Mouse (Mus musculus): ENCODE measurements at regions not wholly inside any gene's neighbourhood (a gene's known extent, or its start where the extent isn't known, plus 50 kb on each side); places are given as distances from the start of the nearest gene placed in this dataset.

DNA sequence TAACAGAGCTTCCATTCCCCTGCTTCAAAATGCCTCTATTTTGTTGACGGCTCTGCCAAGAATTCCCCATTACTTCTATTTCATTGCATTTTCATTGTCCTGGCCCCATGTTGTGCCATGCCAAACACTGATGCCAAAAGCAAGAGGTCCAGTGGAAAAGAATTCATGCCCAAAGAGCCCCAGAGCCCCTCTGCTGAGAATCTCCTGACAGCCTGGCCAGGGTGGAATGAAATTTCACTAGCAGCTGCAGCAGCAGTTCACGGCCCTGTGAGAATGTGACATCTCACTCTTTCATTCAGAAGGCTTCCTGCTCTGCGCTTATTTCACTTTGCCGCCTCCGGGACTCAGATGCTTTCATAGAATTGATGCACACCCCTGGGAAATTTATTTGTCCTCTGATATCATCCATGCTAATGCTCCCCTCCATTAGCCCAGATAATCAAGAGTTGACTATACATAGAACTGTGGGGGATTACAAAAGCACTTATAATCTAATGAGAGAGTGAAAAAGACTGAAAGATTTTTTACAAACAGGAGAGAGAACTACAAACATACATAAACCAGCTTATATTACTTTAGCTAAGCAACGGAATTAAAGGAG lies 911.7 kb upstream of the Map3k7 start:
- Histone ChIP-seq H3K9ac (ENCODE audit: low read depth, low read length) (no peak overlapping the region), H3K36me3 (ENCODE audit: control insufficient read depth, insufficient read depth, low read length) (no peaks in the 10 kb centered on the region)
- no peak for TF ChIP-seq POLR2A (IDR thresholded peaks at IDR 0.05; ENCODE audit: extremely low read depth, insufficient read depth, low read length)
- TF ChIP-seq CTCF (IDR thresholded peaks at IDR 0.05; ENCODE audit: low read depth, low read length) = no peak

DNA sequence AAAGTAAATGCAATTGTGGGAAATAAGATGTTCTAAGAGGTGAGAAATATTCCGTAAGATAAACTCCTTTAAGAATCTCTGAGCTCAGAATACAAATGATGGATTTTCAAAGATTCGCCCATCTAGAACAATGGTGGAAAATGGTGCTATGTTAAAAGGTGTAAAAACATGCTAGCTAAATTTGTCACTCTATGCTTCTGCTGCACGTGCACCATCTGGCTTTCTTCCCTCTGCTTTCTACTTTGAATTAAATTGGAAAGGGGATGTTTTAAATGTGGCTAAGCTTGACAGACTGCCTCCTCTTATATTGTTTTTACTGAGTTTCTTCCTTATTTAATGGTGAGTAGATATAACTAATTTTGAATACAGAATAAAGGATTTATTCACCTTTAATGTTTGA lies 887.7 kb upstream of the Map3k7 start:
- Histone ChIP-seq H3K4me1 (ENCODE audit: control insufficient read depth, insufficient read depth, low read length) (no peaks in the 10 kb centered on the region), H3K27ac (replicated peaks; ENCODE audit: insufficient read depth, low read depth, low read length) (no peak overlapping the region), H3K9ac (ENCODE audit: low read depth, low read length) (no peak overlapping the region), H3K27me3 (ENCODE audit: control insufficient read depth, insufficient read depth, low read length) (no peaks in the 10 kb centered on the region), H3K4me3 (ENCODE audit: insufficient read depth, low read depth, low read length) (no peak overlapping the region), H3K79me2 (ENCODE audit: control insufficient read depth, insufficient read depth, low read length) (no peaks in the 10 kb centered on the region), H3K36me3 (ENCODE audit: control insufficient read depth, insufficient read depth, low read length) (no peaks in the 10 kb centered on the region)
- no peak for TF ChIP-seq CTCF (IDR thresholded peaks at IDR 0.05; ENCODE audit: low read depth, low read length)
- TF ChIP-seq POLR2A (IDR thresholded peaks at IDR 0.05; ENCODE audit: extremely low read depth, insufficient read depth, low read length) = no peak
- DNase-seq (ENCODE audit: extremely low read depth, low read depth, low spot score) = no peak
- WGBS = 84% methylated on average over 3 of the region's 3 CpGs

More for the DNA sequence above, 911.7 kb upstream of the Map3k7 start:
- H3K27me3 ChIP-seq (ENCODE audit: control insufficient read depth, insufficient read depth, low read length) = no peaks in the 10 kb centered on the region
- DNase-seq (ENCODE audit: extremely low read depth, low read depth, low spot score) = no peak
- no peaks in the 10 kb centered on the region for H3K79me2 ChIP-seq (ENCODE audit: control insufficient read depth, insufficient read depth, low read length)
- no peak overlapping the region for H3K27ac ChIP-seq (replicated peaks; ENCODE audit: insufficient read depth, low read depth, low read length)
- H3K4me3 ChIP-seq (ENCODE audit: insufficient read depth, low read depth, low read length) = no peak overlapping the region
- H3K4me1 ChIP-seq (ENCODE audit: control insufficient read depth, insufficient read depth, low read length) = no peaks in the 10 kb centered on the region
- WGBS = 81% methylated on average over 6 of the region's 6 CpGs

DNA sequence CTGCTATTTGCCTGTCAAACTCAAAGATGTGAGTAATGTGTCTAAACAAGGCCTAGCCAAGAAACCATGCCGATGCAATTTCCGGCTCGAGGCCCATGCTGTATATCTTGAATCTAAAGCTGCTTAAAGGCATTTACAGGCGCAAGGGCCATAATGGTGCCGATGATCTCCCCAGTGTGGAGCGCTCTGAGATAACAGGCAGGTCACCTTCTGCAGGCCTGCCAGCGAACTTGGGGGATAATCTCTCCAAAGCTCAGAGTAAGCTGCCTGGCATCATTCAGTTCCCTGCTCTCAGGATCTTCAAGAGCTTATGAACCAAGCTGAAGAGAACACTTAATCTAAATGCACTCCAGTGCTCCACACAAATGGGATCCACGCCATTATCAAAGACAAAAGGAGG lies 842.3 kb upstream of the Map3k7 start:
- 80% methylated on average over 8 of the region's 8 CpGs for WGBS

DNA sequence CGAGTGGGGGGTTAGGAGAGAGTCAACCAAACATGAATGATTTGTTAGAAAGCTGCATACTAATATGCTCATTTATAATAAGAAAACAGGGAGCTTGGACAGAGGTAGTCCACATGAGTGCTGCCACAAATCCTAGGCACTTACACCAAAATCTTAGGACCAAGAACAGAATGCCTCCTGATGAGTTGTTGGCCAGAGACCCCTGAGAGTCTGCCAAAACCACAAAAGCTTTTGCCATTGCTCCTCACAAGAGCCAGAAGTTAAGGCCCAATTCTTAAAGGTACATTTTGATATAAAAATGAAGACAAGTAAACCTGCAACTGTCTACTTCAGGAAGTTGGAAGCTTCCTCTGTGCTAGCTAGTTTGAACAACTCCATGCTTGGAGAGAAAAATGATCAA lies 820.7 kb upstream of the Map3k7 start:
- 74% methylated on average over 1 of the region's 1 CpGs for WGBS
- H3K27me3 ChIP-seq (ENCODE audit: control insufficient read depth, insufficient read depth, low read length) = no peaks in the 10 kb centered on the region
- no peak overlapping the region for H3K4me3 ChIP-seq (ENCODE audit: insufficient read depth, low read depth, low read length)
- H3K79me2 ChIP-seq (ENCODE audit: control insufficient read depth, insufficient read depth, low read length) = no peaks in the 10 kb centered on the region
- no peak overlapping the region for H3K27ac ChIP-seq (replicated peaks; ENCODE audit: insufficient read depth, low read depth, low read length)
- H3K36me3 ChIP-seq (ENCODE audit: control insufficient read depth, insufficient read depth, low read length) = no peaks in the 10 kb centered on the region
- H3K9ac ChIP-seq (ENCODE audit: low read depth, low read length) = no peak overlapping the region
- no peaks in the 10 kb centered on the region for H3K4me1 ChIP-seq (ENCODE audit: control insufficient read depth, insufficient read depth, low read length)
- no peak for TF ChIP-seq CTCF (IDR thresholded peaks at IDR 0.05; ENCODE audit: low read depth, low read length)
- no peak for TF ChIP-seq POLR2A (IDR thresholded peaks at IDR 0.05; ENCODE audit: extremely low read depth, insufficient read depth, low read length)
- DNase-seq (ENCODE audit: extremely low read depth, low read depth, low spot score) = no peak

More for the DNA sequence above, 842.3 kb upstream of the Map3k7 start:
- H3K79me2 ChIP-seq (ENCODE audit: control insufficient read depth, insufficient read depth, low read length) = no peaks in the 10 kb centered on the region
- DNase-seq (ENCODE audit: extremely low read depth, low read depth, low spot score) = no peak
- H3K4me3 ChIP-seq (ENCODE audit: insufficient read depth, low read depth, low read length) = no peak overlapping the region
- no peaks in the 10 kb centered on the region for H3K27me3 ChIP-seq (ENCODE audit: control insufficient read depth, insufficient read depth, low read length)
- no peaks in the 10 kb centered on the region for H3K4me1 ChIP-seq (ENCODE audit: control insufficient read depth, insufficient read depth, low read length)
- no peak overlapping the region for H3K27ac ChIP-seq (replicated peaks; ENCODE audit: insufficient read depth, low read depth, low read length)
- H3K36me3 ChIP-seq (ENCODE audit: control insufficient read depth, insufficient read depth, low read length) = no peaks in the 10 kb centered on the region
- no peak overlapping the region for H3K9ac ChIP-seq (ENCODE audit: low read depth, low read length)
- TF ChIP-seq CTCF (IDR thresholded peaks at IDR 0.05; ENCODE audit: low read depth, low read length) = no peak

DNA sequence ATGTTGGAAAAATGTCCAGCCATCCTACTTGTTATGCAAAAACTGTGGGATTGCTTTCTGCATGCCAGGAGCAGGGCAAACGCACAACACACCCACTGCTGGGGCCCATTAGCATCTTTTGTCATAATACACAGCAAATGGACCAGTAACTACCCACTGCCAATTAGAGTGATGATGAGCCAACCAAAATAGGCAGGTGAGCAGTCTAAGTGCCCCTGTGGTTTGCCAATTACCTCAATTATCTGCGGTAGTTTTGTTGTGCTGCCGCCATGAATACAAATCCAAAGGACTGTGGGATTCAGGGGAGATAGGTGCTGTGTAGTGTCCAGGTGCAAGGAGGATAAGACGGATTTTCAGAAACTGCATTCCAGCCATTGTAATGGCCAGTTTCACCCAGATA lies 796.5 kb upstream of the Map3k7 start:
- no peak for DNase-seq (ENCODE audit: extremely low read depth, low read depth, low spot score)
- TF ChIP-seq CTCF (IDR thresholded peaks at IDR 0.05; ENCODE audit: low read depth, low read length) (no peak), POLR2A (IDR thresholded peaks at IDR 0.05; ENCODE audit: extremely low read depth, insufficient read depth, low read length) (no peak)
- 86% methylated on average over 4 of the region's 4 CpGs for WGBS
- no peaks in the 10 kb centered on the region for H3K79me2 ChIP-seq (ENCODE audit: control insufficient read depth, insufficient read depth, low read length)
- H3K27ac ChIP-seq (replicated peaks; ENCODE audit: insufficient read depth, low read depth, low read length) = no peak overlapping the region
- H3K4me1 ChIP-seq (ENCODE audit: control insufficient read depth, insufficient read depth, low read length) = no peaks in the 10 kb centered on the region
- H3K4me3 ChIP-seq (ENCODE audit: insufficient read depth, low read depth, low read length) = no peak overlapping the region
- H3K27me3 ChIP-seq (ENCODE audit: control insufficient read depth, insufficient read depth, low read length) = no peaks in the 10 kb centered on the region
- H3K9ac ChIP-seq (ENCODE audit: low read depth, low read length) = no peak overlapping the region
- H3K36me3 ChIP-seq (ENCODE audit: control insufficient read depth, insufficient read depth, low read length) = no peaks in the 10 kb centered on the region

DNA sequence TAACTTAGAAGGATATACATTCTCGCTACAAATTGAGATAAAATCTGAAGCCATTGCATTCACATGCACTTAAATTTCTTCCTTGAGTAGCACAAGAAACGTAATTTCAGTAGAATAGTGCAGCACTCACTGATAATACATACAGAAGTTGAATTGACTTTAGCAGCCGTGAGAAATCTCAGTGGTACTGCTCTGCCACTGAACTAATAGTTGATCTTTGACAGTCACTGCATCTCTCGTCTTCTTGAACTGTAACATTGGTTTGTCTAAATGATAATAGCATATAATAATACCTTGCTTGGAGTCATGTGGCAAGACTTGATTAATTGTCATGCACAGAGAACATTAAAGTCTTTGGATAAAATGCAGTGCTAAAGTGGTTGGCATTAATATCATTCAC lies 795.5 kb upstream of the Map3k7 start:
- 72% methylated on average over 4 of the region's 4 CpGs for WGBS

More for the DNA sequence above, 795.5 kb upstream of the Map3k7 start:
- no peaks in the 10 kb centered on the region for H3K36me3 ChIP-seq (ENCODE audit: control insufficient read depth, insufficient read depth, low read length)
- TF ChIP-seq CTCF (IDR thresholded peaks at IDR 0.05; ENCODE audit: low read depth, low read length) (no peak), POLR2A (IDR thresholded peaks at IDR 0.05; ENCODE audit: extremely low read depth, insufficient read depth, low read length) (no peak)
- no peak overlapping the region for H3K9ac ChIP-seq (ENCODE audit: low read depth, low read length)
- H3K4me1 ChIP-seq (ENCODE audit: control insufficient read depth, insufficient read depth, low read length) = no peaks in the 10 kb centered on the region
- H3K27ac ChIP-seq (replicated peaks; ENCODE audit: insufficient read depth, low read depth, low read length) = no peak overlapping the region
- no peak overlapping the region for H3K4me3 ChIP-seq (ENCODE audit: insufficient read depth, low read depth, low read length)
- DNase-seq (ENCODE audit: extremely low read depth, low read depth, low spot score) = no peak
- H3K79me2 ChIP-seq (ENCODE audit: control insufficient read depth, insufficient read depth, low read length) = no peaks in the 10 kb centered on the region
- no peaks in the 10 kb centered on the region for H3K27me3 ChIP-seq (ENCODE audit: control insufficient read depth, insufficient read depth, low read length)
